In genomic region chrX:48033766-48034143, GRCm38 (mm10) we compare ENCODE assay signal across 8 mouse cellular contexts. TPM values are rescaled to one million over a fixed set of nuclear protein-coding genes. Genes with fewer than 3 reads are reported as not detected.
DNase-seq lines count a peak whose midpoint lies in the region; ATAC-seq lines count a peak whose summit lies in the region.

No protein-coding gene starts in this region.

- ATAC-seq in liver, embryonic 11.5 days (replicated peaks; ENCODE audit: low FRiP score): no peak
- ATAC-seq in kidney, embryonic 16.5 days (ENCODE audit: low FRiP score, low TSS enrichment): no peak; the same call in 1 of the 2 replicates
- 0 out of 2 replicates have a peak, but pooled peaks have one; percentile 38 for ATAC-seq in neural tube, embryonic 14.5 days (ENCODE audit: low read depth)

- no peaks in the 10 kb centered on the region for H3K36me3 ChIP-seq in liver, embryonic 11.5 days (ENCODE audit: control insufficient read depth, insufficient read depth, low read length)
- no peaks in the 10 kb centered on the region for H3K36me3 ChIP-seq in forebrain, embryonic 10.5 days (replicated peaks)
- H3K36me3 ChIP-seq in kidney, embryonic 16.5 days (ENCODE audit: insufficient read depth, low read length): no peaks in the 10 kb centered on the region
- H3K36me3 ChIP-seq in neural tube, embryonic 14.5 days (ENCODE audit: control insufficient read depth, insufficient read depth, low read length): no peaks in the 10 kb centered on the region

- no peaks in the 10 kb centered on the region for H3K9me3 ChIP-seq in liver, embryonic 11.5 days (ENCODE audit: control insufficient read depth, low read length)
- no peaks in the 10 kb centered on the region for H3K9me3 ChIP-seq in forebrain, embryonic 10.5 days
- no peaks in the 10 kb centered on the region for H3K9me3 ChIP-seq in kidney, embryonic 16.5 days (ENCODE audit: low read length)
- H3K9me3 ChIP-seq in neural tube, embryonic 14.5 days (ENCODE audit: control insufficient read depth, low read length): no peaks in the 10 kb centered on the region

- peaks cover 49% of the 10 kb centered on the region for H3K27me3 ChIP-seq in liver, embryonic 11.5 days (replicated peaks; ENCODE audit: control insufficient read depth, insufficient read depth, low read length)
- H3K27me3 ChIP-seq in forebrain, embryonic 10.5 days (ENCODE audit: poor library complexity, severe bottlenecking): peaks cover 60% of the 10 kb centered on the region
- H3K27me3 ChIP-seq in kidney, embryonic 16.5 days (ENCODE audit: insufficient read depth, low read length): peaks cover 10% of the 10 kb centered on the region; the same call in 1 of the 2 replicates
- 0 out of 2 replicates have a peak, but pooled peaks cover 2% of the 10 kb centered on the region for H3K27me3 ChIP-seq in neural tube, embryonic 14.5 days (ENCODE audit: control insufficient read depth, insufficient read depth, low read length)

- DNase-seq in liver, embryonic 11.5 days (ENCODE audit: low spot score): no peak
- no peak for DNase-seq in liver
- no peak for DNase-seq in forebrain, embryonic 10.5 days (ENCODE audit: extremely low spot score, low spot score)
- DNase-seq in testis, postnatal 14 days (ENCODE audit: low spot score): no peak
- no peak for DNase-seq in frontal cortex, postnatal 10 days (ENCODE audit: low spot score in 2 of 2)
- DNase-seq in thymus, postnatal 25 days: no peak

- peak overlapping the region; percentile 70 for H3K4me2 ChIP-seq in liver, embryonic 11.5 days
- peak overlapping the region; percentile 81 for H3K4me2 ChIP-seq in kidney, embryonic 16.5 days (replicated peaks; ENCODE audit: low read depth, low read length)
- peak overlapping the region; percentile 63 for H3K4me2 ChIP-seq in neural tube, embryonic 14.5 days (ENCODE audit: low read depth, low read length)

- H3K27ac ChIP-seq in liver, embryonic 11.5 days (ENCODE audit: low read depth, low read length): no peak overlapping the region
- H3K27ac ChIP-seq in forebrain, embryonic 10.5 days: peak overlapping the region; percentile 86; the same call in 1 of the 2 replicates
- no peak overlapping the region for H3K27ac ChIP-seq in kidney, embryonic 16.5 days (ENCODE audit: low read length)
- no peak overlapping the region for H3K27ac ChIP-seq in neural tube, embryonic 14.5 days (ENCODE audit: low read depth, low read length)

- peak overlapping the region; percentile 44 for H3K4me3 ChIP-seq in liver, embryonic 11.5 days (ENCODE audit: low read depth, low read length)
- H3K4me3 ChIP-seq in forebrain, embryonic 10.5 days: peak overlapping the region; percentile 64
- H3K4me3 ChIP-seq in kidney, embryonic 16.5 days (ENCODE audit: low read length): peak overlapping the region; percentile 48
- H3K4me3 ChIP-seq in neural tube, embryonic 14.5 days (ENCODE audit: low read depth, low read length): peak overlapping the region; percentile 34; the same call in 1 of the 2 replicates

- WGBS in liver, embryonic 11.5 days: 19% methylated on average over 11 of the region's 11 CpGs
- 21% methylated on average over 11 of the region's 11 CpGs for WGBS in forebrain, embryonic 10.5 days
- 21% methylated on average over 11 of the region's 11 CpGs for WGBS in kidney, embryonic 16.5 days
- 21% methylated on average over 11 of the region's 11 CpGs for WGBS in neural tube, embryonic 14.5 days

- no peak overlapping the region for H3K9ac ChIP-seq in liver, embryonic 11.5 days (ENCODE audit: low read depth, low read length)
- H3K9ac ChIP-seq in kidney, embryonic 16.5 days (replicated peaks; ENCODE audit: low read length): peak overlapping the region; percentile 66
- no peak overlapping the region for H3K9ac ChIP-seq in neural tube, embryonic 14.5 days (replicated peaks; ENCODE audit: low read depth, low read length)

- H3K4me1 ChIP-seq in liver, embryonic 11.5 days (replicated peaks; ENCODE audit: control insufficient read depth, insufficient read depth, low read length): no peaks in the 10 kb centered on the region
- peaks cover 22% of the 10 kb centered on the region; the same call in 1 of the 2 replicates for H3K4me1 ChIP-seq in forebrain, embryonic 10.5 days
- no peaks in the 10 kb centered on the region for H3K4me1 ChIP-seq in kidney, embryonic 16.5 days (ENCODE audit: insufficient read depth, low read length)
- H3K4me1 ChIP-seq in neural tube, embryonic 14.5 days (ENCODE audit: control insufficient read depth, insufficient read depth, low read length): no peaks in the 10 kb centered on the region

RNA-seq across cellular contexts. Expression of gene Apln, which starts 0.9 kb away (rescaled TPM):
- polyA plus RNA-seq in liver, embryonic 11.5 days (2014; fragmentation: Nextera tagmentation; extraction: Ambion mirVana): 0.60 and 0.95 TPM in 2 replicates
- 4.7 and 5.3 TPM in 2 replicates for polyA plus RNA-seq in forebrain, embryonic 10.5 days (2016; fragmentation: Nextera tagmentation; extraction: Ambion mirVana)
- 6.2 and 7.1 TPM in 2 replicates for polyA plus RNA-seq in kidney, embryonic 16.5 days (2015; fragmentation: Nextera tagmentation; extraction: Ambion mirVana)
- 0.98 and 2.1 TPM in 2 replicates for polyA plus RNA-seq in neural tube, embryonic 14.5 days (2014; fragmentation: Nextera tagmentation; extraction: Ambion mirVana)
